Mouse (Mus musculus) olfactory bulb, adult 2 months (tissue): Measurements from ENCODE around the gene Nrros.

Experiments
- CTCF ChIP-seq: fragments of 200-500 bp; IDR thresholded peaks from 2 replicates; pipeline ENCODE4 v1.5.1; 2012; ENCODE audit warnings: low read depth, mild to moderate bottlenecking, low read length, moderate library complexity; ENCODE audit not compliant: insufficient read depth
- POLR2A ChIP-seq: fragments of 200-500 bp; IDR thresholded peaks from 2 replicates; pipeline ENCODE4 v1.6.1; 2012; ENCODE audit warnings: mild to moderate bottlenecking, low read depth, low read length, moderate library complexity; ENCODE audit not compliant: insufficient read depth

- TF ChIP-seq CTCF (no peak), POLR2A (no peak)
Observed at GRCm38 (mm10) chr16:32107342-32108045, 57.9 kb downstream of the Nrros start.
